Mouse (Mus musculus) midbrain, postnatal 0 days (tissue): ENCODE measurements around the gene Kirrel3. TPM values are rescaled to one million over a fixed set of nuclear protein-coding genes. Genes with fewer than 3 reads are reported as not detected.

ENCODE experiments used
- ATAC-seq: fragments of 200-750 bp; cut with Nextera tagmentation; 2 replicates; pipeline ENCODE4 v1.8.0; 2017; ENCODE audit warnings: moderate number of reproducible peaks, mild to moderate bottlenecking, moderate TSS enrichment, moderate library complexity; ENCODE audit not compliant: low FRiP score
- DNase-seq: peaks from one replicate; pipeline ENCODE4 v3.0.0-alpha.2; 2015; ENCODE audit warnings: low spot score
- H3K27ac ChIP-seq: fragments of 300-500 bp; sonication (generic); 2 replicates; pipeline ENCODE4 v1.5.1; 2014; ENCODE audit warnings: low read depth, mild to moderate bottlenecking, low read length, mixed read lengths
- H3K27me3 ChIP-seq: fragments of 300-500 bp; sonication (generic); 2 replicates; pipeline ENCODE4 v1.6.1; 2014; ENCODE audit warnings: low read length, control low read depth, mixed read lengths; ENCODE audit not compliant: insufficient read depth
- H3K36me3 ChIP-seq: fragments of 300-500 bp; sonication (generic); 2 replicates; pipeline ENCODE4 v1.6.1; 2014; ENCODE audit warnings: low read length, control low read depth, mixed read lengths; ENCODE audit not compliant: insufficient read depth
- H3K4me1 ChIP-seq: fragments of 300-500 bp; sonication (generic); 2 replicates; pipeline ENCODE4 v1.6.1; 2014; ENCODE audit warnings: mild to moderate bottlenecking, control low read depth, antibody characterized with exemption, low read length, mixed read lengths; ENCODE audit not compliant: insufficient read depth
- H3K4me2 ChIP-seq: fragments of 300-500 bp; sonication (generic); 2 replicates; pipeline ENCODE4 v1.6.1; 2014; ENCODE audit warnings: low read depth, mild to moderate bottlenecking, low read length, mixed read lengths; ENCODE audit not compliant: poor library complexity, severe bottlenecking
- H3K4me3 ChIP-seq: fragments of 300-500 bp; sonication (generic); 2 replicates; pipeline ENCODE4 v1.5.1; 2014; ENCODE audit warnings: low read depth, mild to moderate bottlenecking, low read length, moderate library complexity
- H3K9ac ChIP-seq: fragments of 300-500 bp; sonication (generic); replicated peaks from 2 replicates; pipeline ENCODE4 v1.6.1; 2014; ENCODE audit warnings: mild to moderate bottlenecking, low read length, moderate library complexity, mixed read lengths; ENCODE audit not compliant: poor library complexity, severe bottlenecking
- H3K9me3 ChIP-seq: fragments of 300-500 bp; sonication (generic); 2 replicates; pipeline ENCODE4 v1.6.1; 2016; ENCODE audit warnings: low read length, control low read depth
- CTCF ChIP-seq: IDR thresholded peaks from 2 replicates; pipeline ENCODE4 v1.5.1; 2016; ENCODE audit warnings: antibody characterized with exemption, mild to moderate bottlenecking
- WGBS: fragments of 180-500 bp; shearing (Covaris S2); extraction: QIAGEN DNeasy Blood & Tissue Kit; methylation state at CpG from one replicate; pipeline ENCODE4 v1.1.7; 2014; 5-methylcytosine and 5-hydroxymethylcytosine counted together
- polyA plus RNA-seq: library from polyadenylated mRNA; unstranded; fragments of >200 nt; fragmentation: Nextera tagmentation; extraction: Ambion mirVana; gene quantifications from 2 replicates; pipeline ENCODE4 v1.2.1, GENCODE M21; 2015
- total RNA-seq: library from RNA; depleted of rRNA; stranded (reverse); fragments of >200 nt; gene quantifications from 2 replicates; pipeline ENCODE4 v1.2.3, GENCODE M21; 2014

Kirrel3 gene
- total and polyA plus RNA-seq, 2 experiments from 2014 or later, result 47.2 to 56.3 TPM

DNA sequence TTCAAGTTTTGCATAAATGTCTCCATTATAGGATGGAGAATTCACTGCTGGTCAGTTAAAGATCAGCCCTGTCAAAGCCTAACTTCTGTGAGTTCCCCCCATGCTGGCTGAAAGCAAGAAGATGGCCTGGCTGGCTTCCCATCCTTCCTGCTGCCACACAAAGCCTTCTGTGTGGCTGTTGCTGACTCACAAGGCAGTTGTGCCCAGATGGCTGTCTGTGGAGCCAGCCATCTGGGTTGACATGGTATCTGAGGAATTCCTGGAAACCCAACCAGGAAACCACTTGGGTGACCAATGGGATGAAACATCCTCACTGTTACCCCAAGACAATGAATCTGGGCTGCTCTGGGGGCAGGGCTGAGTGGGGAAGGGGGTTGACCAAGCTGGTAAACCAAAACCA lies 500.5 kb downstream of the Kirrel3 start:
- H3K27me3 ChIP-seq, result no peaks in the 10 kb centered on the region
- no peaks in the 10 kb centered on the region for H3K36me3 ChIP-seq
- H3K4me2 ChIP-seq, result no peak overlapping the region
- ATAC-seq (no peak), DNase-seq (peak; percentile 83)
- H3K4me1 ChIP-seq, result no peaks in the 10 kb centered on the region
- no peak overlapping the region for H3K9ac ChIP-seq
- H3K27ac ChIP-seq, result no peak overlapping the region
- no peak for TF ChIP-seq CTCF
- no peaks in the 10 kb centered on the region for H3K9me3 ChIP-seq
- no peak overlapping the region for H3K4me3 ChIP-seq

DNA sequence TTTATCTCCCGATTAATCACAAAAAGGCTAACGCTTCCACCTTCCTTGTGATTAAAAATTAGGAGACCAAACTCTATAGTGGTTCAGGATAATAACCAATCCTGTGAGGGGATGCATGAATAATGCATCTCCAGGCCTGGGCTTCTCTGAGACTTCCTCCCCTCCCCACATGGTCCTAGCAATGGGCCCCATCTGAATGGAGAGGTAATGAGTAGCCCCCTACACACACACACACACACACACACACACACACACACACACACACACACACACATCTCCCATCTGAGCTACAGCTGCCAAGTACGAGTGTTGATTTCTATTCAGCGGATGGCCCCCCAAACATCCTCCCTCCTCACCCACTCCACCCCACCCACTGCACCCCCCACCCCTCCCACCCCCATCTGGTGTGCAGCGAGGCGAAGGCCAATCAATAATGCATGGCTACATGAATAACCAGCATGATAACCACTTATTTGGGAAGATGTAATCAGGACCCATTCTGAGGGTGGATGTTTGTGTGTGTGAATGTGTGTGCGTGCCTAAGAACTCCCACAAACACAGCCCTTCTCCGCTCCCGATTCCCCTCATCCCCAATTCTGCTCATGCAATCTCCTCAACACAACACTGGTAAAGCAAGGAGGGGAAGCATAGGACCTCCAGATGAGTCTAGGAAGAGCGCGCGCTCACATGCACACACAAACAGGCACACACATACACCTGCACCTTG lies 501.9 kb downstream of the Kirrel3 start:
- H3K4me1 ChIP-seq, result no peaks in the 10 kb centered on the region
- no peaks in the 10 kb centered on the region for H3K36me3 ChIP-seq
- no peak for TF ChIP-seq CTCF
- WGBS, result 63% methylated on average over 12 of the region's 12 CpGs
- H3K27ac ChIP-seq, result no peak overlapping the region
- no peaks in the 10 kb centered on the region for H3K9me3 ChIP-seq
- DNase-seq (no peak), ATAC-seq (no peak)
- H3K4me3 ChIP-seq, result no peak overlapping the region
- H3K9ac ChIP-seq, result no peak overlapping the region
- H3K27me3 ChIP-seq, result no peaks in the 10 kb centered on the region
- no peak overlapping the region for H3K4me2 ChIP-seq

DNA sequence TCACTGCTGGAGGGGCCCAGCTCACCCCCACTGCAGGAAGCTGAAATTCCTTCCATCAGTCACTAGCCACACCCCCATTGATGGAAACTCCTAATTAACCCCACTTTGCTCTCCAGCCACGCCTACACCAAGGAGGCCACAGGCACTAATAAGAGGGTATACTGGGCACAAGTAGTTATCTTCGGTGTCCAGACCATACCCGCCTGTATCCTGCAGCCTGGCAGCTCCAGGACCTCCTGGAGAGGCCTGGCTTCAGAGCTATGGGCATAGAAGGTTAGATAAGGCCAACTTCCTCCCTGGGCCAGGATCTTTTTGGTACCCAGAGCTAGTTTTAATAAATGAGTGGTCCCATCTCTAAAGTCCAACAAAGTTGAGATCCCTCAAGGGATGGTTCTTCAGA lies 503.0 kb downstream of the Kirrel3 start:
- WGBS, result 89% methylated on average over 3 of the region's 3 CpGs
- no peak overlapping the region for H3K27ac ChIP-seq
- no peak overlapping the region for H3K4me3 ChIP-seq
- no peak overlapping the region for H3K9ac ChIP-seq
- H3K36me3 ChIP-seq, result no peaks in the 10 kb centered on the region
- no peaks in the 10 kb centered on the region for H3K9me3 ChIP-seq
- no peaks in the 10 kb centered on the region for H3K4me1 ChIP-seq
- H3K4me2 ChIP-seq, result no peak overlapping the region
- no peaks in the 10 kb centered on the region for H3K27me3 ChIP-seq
- no peak for TF ChIP-seq CTCF
- ATAC-seq (no peak), DNase-seq (no peak)

DNA sequence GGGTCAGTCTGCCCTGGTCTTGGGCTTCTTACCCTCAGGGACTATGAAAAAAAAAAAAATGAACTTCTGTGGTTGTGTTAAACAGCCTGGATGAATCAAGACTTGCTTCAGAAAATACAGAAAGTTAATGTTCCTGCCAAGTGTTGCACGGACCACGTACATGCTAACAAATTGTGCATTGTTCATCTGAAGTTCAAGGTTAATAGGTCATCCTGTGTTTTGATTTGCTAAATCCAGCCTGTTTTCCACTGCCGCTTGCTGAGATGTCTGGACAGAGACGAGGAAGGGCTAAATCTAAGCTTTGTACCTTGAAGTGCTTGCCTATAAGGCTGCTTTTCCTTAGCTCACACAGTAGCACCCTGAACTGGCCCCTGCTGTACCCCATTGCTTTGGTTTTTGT lies 506.5 kb downstream of the Kirrel3 start:
- H3K4me3 ChIP-seq, result no peak overlapping the region
- H3K4me2 ChIP-seq, result no peak overlapping the region
- no peaks in the 10 kb centered on the region for H3K36me3 ChIP-seq
- no peaks in the 10 kb centered on the region for H3K9me3 ChIP-seq
- 55% methylated on average over 4 of the region's 4 CpGs for WGBS
- no peak overlapping the region for H3K9ac ChIP-seq
- DNase-seq (no peak), ATAC-seq (no peak)
- no peak overlapping the region for H3K27ac ChIP-seq
- no peaks in the 10 kb centered on the region for H3K4me1 ChIP-seq
- TF ChIP-seq CTCF, result no peak
- no peaks in the 10 kb centered on the region for H3K27me3 ChIP-seq

DNA sequence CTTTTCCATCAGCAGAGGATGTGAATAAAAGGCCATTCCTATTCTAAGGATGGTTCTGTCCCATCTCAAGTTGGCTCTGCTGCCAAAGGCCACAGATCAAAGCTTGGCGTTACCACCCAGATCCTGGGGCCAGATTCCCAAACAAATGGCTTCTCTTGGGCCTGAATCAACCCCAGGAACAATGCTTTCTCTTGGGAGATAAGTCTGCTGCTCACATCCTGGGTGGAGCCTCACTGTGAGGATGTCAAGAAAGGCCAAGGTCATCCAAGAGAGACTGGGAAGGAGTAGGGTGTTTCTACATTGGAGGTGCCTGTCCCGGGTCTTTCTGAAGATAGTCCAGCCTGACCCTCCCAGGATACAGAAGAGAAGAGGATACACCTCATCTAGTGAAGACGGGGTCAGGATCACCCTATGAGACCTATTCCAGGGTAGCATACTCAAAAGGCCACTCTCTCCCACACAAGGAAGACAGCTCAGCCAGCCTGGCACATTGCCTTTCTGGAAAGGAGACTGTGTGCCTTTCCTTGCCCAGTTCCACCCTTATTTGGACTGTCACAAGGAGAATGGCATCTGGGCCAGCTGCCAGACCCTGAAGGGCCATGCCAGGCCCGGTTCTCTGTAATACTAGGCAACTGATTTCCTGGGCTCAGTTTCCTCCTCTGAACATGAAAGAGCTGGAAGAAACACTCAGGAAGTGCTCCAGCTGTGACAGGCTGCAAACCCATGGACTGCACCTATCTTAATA lies 507.9 kb downstream of the Kirrel3 start:
- no peak for TF ChIP-seq CTCF
- Histone ChIP-seq H3K4me2 (no peak overlapping the region), H3K9me3 (no peaks in the 10 kb centered on the region), H3K4me3 (no peak overlapping the region), H3K4me1 (no peaks in the 10 kb centered on the region), H3K27ac (no peak overlapping the region), H3K9ac (no peak overlapping the region), H3K36me3 (no peaks in the 10 kb centered on the region), H3K27me3 (no peaks in the 10 kb centered on the region)
- peak; percentile 87 for DNase-seq
- ATAC-seq, result peak; percentile 22; the same call in 1 of the 2 replicates
- WGBS, result 70% methylated on average over 4 of the region's 4 CpGs

DNA sequence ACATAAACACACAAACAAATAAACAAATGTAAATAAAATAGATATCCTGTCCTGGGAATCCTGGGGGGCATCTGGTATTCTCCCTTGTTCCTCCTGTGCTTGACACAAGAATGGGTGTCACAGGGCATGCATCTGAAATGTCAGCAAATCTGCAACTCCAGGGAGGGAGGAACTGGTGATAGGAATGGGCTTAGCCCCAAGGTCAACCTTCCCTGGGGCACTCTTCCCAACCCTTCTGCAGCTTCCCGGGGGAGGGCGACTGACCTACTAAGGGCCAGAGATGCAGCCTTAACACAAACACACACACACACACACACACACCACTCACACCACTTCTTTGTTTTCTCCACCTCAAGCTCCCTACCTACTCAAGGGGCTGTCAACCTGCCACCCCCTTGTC lies 509.4 kb downstream of the Kirrel3 start:
- no peak for TF ChIP-seq CTCF
- no peak for DNase-seq
- no peak overlapping the region for H3K4me3 ChIP-seq
- no peaks in the 10 kb centered on the region for H3K9me3 ChIP-seq
- H3K4me1 ChIP-seq, result no peaks in the 10 kb centered on the region
- no peaks in the 10 kb centered on the region for H3K36me3 ChIP-seq
- ATAC-seq, result no peak
- no peaks in the 10 kb centered on the region for H3K27me3 ChIP-seq
- H3K27ac ChIP-seq, result no peak overlapping the region
- H3K9ac ChIP-seq, result no peak overlapping the region
- 77% methylated on average over 2 of the region's 2 CpGs for WGBS
- no peak overlapping the region for H3K4me2 ChIP-seq
